Mouse (Mus musculus) thymus, postnatal 10 days (tissue): ENCODE results near the gene Hoxd13.

Experiments
- DNase-seq, 2 experiments: peaks; one replicate each; pipeline ENCODE4 v3.0.0; 2021; ENCODE audit warnings: low spot score in 2 of 2

The Hoxd13 gene

GRCm38 (mm10) chr2:74661685-74662084, 6.4 kb upstream of the Hoxd13 start:
- DNase-seq = no peak

- no peak for DNase-seq
These were observed 4.7 kb upstream of the Hoxd13 start for GRCm38 (mm10) chr2:74663291-74663925.

GRCm38 (mm10) chr2:74666411-74666810, 1.7 kb upstream of the Hoxd13 start:
- no peak for DNase-seq

GRCm38 (mm10) chr2:74667191-74667841, 794 bp upstream of the Hoxd13 start:
- no peak for DNase-seq

- DNase-seq = no peak
These were observed 490 bp downstream of the Hoxd13 start for GRCm38 (mm10) chr2:74668370-74669229.

GRCm38 (mm10) chr2:74669230-74669578, 1.1 kb downstream of the Hoxd13 start:
- DNase-seq = no peak

- DNase-seq = no peak
These were observed 1.6 kb downstream of the Hoxd13 start for GRCm38 (mm10) chr2:74669650-74670235.

- DNase-seq = no peak
These were observed 2.6 kb downstream of the Hoxd13 start for GRCm38 (mm10) chr2:74670632-74671188.

GRCm38 (mm10) chr2:74671847-74672246, 3.7 kb downstream of the Hoxd13 start:
- DNase-seq = no peak

- DNase-seq = peak; percentile 28 to 36
These were observed 4.6 kb downstream of the Hoxd13 start for GRCm38 (mm10) chr2:74672481-74673362.

GRCm38 (mm10) chr2:74673835-74674425, 5.8 kb downstream of the Hoxd13 start:
- no peak for DNase-seq

- DNase-seq = no peak
These were observed 7.0 kb downstream of the Hoxd13 start, which contains the start of gene Hoxd12 for GRCm38 (mm10) chr2:74674881-74675665. Gene Hoxd12 (plus strand): TSS chr2:74675013.

GRCm38 (mm10) chr2:74675666-74676282, 7.7 kb downstream of the Hoxd13 start:
- no peak for DNase-seq

GRCm38 (mm10) chr2:74676376-74677052, 8.4 kb downstream of the Hoxd13 start:
- DNase-seq = no peak

GRCm38 (mm10) chr2:74677106-74677505, 9.0 kb downstream of the Hoxd13 start:
- no peak for DNase-seq

- no peak for DNase-seq
These were observed 10.9 kb downstream of the Hoxd13 start, which contains the start of gene Hoxd11 for GRCm38 (mm10) chr2:74678891-74679595. Gene Hoxd11 (plus strand): TSS chr2:74679557.

- no peak for DNase-seq
These were observed 11.5 kb downstream of the Hoxd13 start for GRCm38 (mm10) chr2:74679596-74679971.

GRCm38 (mm10) chr2:74679980-74680379, 11.9 kb downstream of the Hoxd13 start:
- no peak for DNase-seq
